Mouse (Mus musculus) telencephalon, adult 2 months (tissue): ENCODE results near the gene Anp32e.

Experiments used
- DNase-seq: peaks from one replicate; pipeline ENCODE4 v3.0.0-alpha.2; 2011; ENCODE audit warnings: low read depth, low spot score

Anp32e gene

GRCm38 (mm10) chr3:95996451-95997073 lies 67.5 kb downstream of the Anp32e start:
- DNase-seq = no peak
